Mouse (Mus musculus): ENCODE data around the gene Ercc8. TPM values are rescaled to one million over a fixed set of nuclear protein-coding genes. Genes with fewer than 3 reads are reported as not detected.
A peak's percentile ranks its signal among the peaks of the same experiment; 100 is the strongest.

The Ercc8 gene
- polyA plus RNA-seq, 1 experiment: 24.3 TPM

DNA sequence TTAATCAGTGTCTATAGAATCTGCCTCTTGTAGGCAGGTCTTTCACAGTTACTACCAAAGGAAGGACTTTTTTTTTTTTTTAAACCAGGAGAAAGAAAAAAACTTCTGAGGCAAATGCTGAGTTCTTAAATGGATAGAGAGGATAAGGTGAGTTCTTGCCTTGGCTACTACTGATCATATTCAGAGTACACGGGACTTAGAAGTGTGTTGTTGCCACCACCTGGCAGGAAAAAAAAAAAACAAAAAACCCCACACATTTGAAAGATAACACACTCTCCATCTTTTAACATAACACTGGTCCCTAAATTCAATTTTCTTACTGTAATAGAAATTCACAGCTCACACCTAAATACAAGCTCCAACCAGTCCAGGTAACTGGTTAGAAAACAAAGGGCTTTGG, 30.6 kb upstream of the Ercc8 start:
- TF ChIP-seq CTCF (IDR thresholded peaks at IDR 0.05; ENCODE audit: borderline replicate concordance, extremely low read depth, insufficient read depth, insufficient read length) (no peak), POLR2A (IDR thresholded peaks at IDR 0.05; ENCODE audit: borderline replicate concordance, extremely low read depth, insufficient read depth, insufficient read length, poor library complexity, severe bottlenecking) (no peak)
- DNase-seq (ENCODE audit: low read depth): no peak

GRCm38 (mm10) chr13:108129070-108129469, 29.5 kb upstream of the Ercc8 start:
- DNase-seq (ENCODE audit: low read depth): peak; percentile 33

DNA sequence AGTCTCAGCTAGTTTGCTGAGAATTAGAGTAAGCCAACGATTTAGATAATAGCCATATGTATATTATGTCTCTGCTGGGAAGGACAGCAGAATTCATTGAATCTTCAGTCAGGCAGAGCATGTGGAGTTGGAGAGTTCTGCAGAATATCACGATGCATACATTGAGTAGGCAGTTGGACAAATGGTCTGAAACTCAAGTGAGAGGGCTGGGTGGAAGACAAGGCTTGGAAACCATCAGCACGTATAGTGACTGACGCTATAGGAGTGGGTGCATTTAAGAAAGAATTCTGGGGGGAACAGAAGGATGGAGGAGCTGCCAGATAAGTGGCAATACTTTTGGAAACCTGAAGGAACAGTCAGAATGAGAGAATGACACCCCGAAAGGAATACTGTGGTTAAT, 27.8 kb upstream of the Ercc8 start:
- TF ChIP-seq CTCF (IDR thresholded peaks at IDR 0.05; ENCODE audit: borderline replicate concordance, extremely low read depth, insufficient read depth, insufficient read length) (no peak), POLR2A (IDR thresholded peaks at IDR 0.05; ENCODE audit: borderline replicate concordance, extremely low read depth, insufficient read depth, insufficient read length, poor library complexity, severe bottlenecking) (no peak)

More at GRCm38 (mm10) chr13:108129070-108129469, 29.5 kb upstream of the Ercc8 start:
- TF ChIP-seq CTCF (IDR thresholded peaks at IDR 0.05; ENCODE audit: borderline replicate concordance, extremely low read depth, insufficient read depth, insufficient read length): no peak

GRCm38 (mm10) chr13:108132031-108132819, 26.3 kb upstream of the Ercc8 start:
- TF ChIP-seq POLR2A (IDR thresholded peaks at IDR 0.05; ENCODE audit: borderline replicate concordance, extremely low read depth, insufficient read depth, insufficient read length, poor library complexity, severe bottlenecking): no peak
- TF ChIP-seq CTCF (IDR thresholded peaks at IDR 0.05; ENCODE audit: borderline replicate concordance, extremely low read depth, insufficient read depth, insufficient read length): no peak
- no peak for DNase-seq (ENCODE audit: low read depth)

More for the DNA sequence above, 27.8 kb upstream of the Ercc8 start:
- DNase-seq (ENCODE audit: low read depth): no peak

GRCm38 (mm10) chr13:108135617-108136016, 22.9 kb upstream of the Ercc8 start:
- TF ChIP-seq POLR2A (IDR thresholded peaks at IDR 0.05; ENCODE audit: borderline replicate concordance, extremely low read depth, insufficient read depth, insufficient read length, poor library complexity, severe bottlenecking) (no peak), CTCF (IDR thresholded peaks at IDR 0.05; ENCODE audit: borderline replicate concordance, extremely low read depth, insufficient read depth, insufficient read length) (no peak)
- DNase-seq (ENCODE audit: low read depth): peak; percentile 51

DNA sequence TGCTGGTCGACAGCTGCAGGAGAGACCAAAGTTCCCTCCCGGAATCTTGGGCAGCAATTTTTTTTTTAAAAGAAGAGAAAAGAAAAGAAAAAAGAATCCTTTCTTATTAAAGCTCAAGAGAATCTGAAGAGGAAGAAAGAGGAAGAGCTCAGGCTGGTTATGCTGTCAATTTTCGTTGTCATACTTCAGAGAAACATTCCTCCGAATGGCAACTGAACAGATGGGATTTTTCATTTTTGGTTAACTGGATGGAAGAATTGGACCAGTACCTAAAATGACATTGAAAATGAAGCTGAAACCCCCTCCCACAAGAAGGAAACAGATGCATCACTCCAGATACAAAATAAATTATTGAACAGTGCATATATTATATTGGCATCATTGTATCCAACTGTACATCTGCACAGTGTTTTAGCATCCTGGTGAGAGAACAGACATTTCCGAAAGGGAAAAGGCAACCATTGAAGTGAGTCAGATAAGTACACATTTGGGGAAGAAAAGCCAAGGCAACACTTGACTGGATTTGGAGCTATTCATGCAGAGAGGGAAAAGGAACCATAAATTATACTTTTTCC, 20.0 kb upstream of the Ercc8 start:
- no peak for DNase-seq (ENCODE audit: low read depth)
- TF ChIP-seq POLR2A (IDR thresholded peaks at IDR 0.05; ENCODE audit: borderline replicate concordance, extremely low read depth, insufficient read depth, insufficient read length, poor library complexity, severe bottlenecking) (no peak), CTCF (IDR thresholded peaks at IDR 0.05; ENCODE audit: borderline replicate concordance, extremely low read depth, insufficient read depth, insufficient read length) (no peak)

- TF ChIP-seq CTCF (IDR thresholded peaks at IDR 0.05; ENCODE audit: borderline replicate concordance, extremely low read depth, insufficient read depth, insufficient read length) (no peak), POLR2A (IDR thresholded peaks at IDR 0.05; ENCODE audit: borderline replicate concordance, extremely low read depth, insufficient read depth, insufficient read length, poor library complexity, severe bottlenecking) (no peak)
- DNase-seq (ENCODE audit: low read depth): no peak
Observed at GRCm38 (mm10) chr13:108144086-108144485, 14.4 kb upstream of the Ercc8 start.

- peak; percentile 51 for DNase-seq (ENCODE audit: low read depth)
- TF ChIP-seq CTCF (IDR thresholded peaks at IDR 0.05; ENCODE audit: borderline replicate concordance, extremely low read depth, insufficient read depth, insufficient read length) (peak; percentile 72; the same call in 1 of the 2 replicates), POLR2A (IDR thresholded peaks at IDR 0.05; ENCODE audit: borderline replicate concordance, extremely low read depth, insufficient read depth, insufficient read length, poor library complexity, severe bottlenecking) (no peak)
Observed at GRCm38 (mm10) chr13:108151782-108152181, 6.7 kb upstream of the Ercc8 start.

DNA sequence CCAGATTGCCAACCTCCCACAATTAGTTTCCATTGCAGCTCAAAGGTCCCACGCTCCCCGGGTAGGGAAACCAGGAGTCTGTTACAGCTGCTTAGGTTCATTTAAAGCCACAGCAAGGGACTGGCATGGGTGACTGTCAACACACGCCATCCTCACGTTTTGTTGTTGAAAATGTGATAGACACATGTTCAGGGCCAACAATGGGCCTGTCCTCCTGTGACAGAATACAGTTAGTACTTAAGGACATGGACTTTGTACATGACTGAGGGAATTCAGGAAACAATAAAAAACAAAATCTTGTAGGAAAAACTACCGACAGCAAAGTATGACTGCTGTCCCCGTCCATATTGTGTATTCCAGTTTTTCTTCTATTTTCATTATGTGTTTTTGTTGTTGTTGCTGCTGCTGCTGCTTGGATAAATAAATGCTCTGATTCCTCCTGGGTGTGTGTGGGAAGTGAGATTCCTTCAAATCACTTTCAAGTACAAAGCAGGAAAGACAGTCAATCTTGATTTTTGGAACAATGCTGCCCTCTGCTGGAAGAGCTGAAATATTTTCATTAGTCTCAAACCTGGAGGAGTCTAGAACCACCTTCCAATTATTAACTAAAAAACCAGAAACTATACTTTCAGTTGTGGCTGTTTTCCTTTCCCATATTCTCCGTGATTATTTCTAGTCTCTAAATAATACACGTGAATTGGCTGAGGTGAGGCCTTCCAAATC, 5.7 kb upstream of the Ercc8 start:
- peak; percentile 90 for DNase-seq (ENCODE audit: low read depth)

DNA sequence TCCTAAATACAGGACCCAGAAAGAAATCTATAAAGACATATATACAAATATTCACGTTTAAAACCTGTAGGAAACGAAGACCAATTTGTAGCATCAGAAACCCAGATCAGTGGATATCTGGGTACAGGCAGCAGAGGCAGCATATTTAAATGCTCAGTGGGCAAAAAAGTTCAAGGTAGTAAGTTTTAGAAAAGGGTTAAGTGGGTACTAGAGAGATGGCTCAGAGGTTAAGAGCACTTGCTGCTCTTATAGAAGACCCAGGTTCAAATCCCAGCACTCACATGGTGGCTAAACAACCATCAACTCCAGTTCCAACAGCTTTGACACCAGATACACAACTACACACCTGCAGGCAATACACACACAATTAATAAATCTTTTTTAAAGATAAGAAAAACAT, 1.4 kb upstream of the Ercc8 start:
- no peak for TF ChIP-seq CTCF (IDR thresholded peaks at IDR 0.05; ENCODE audit: borderline replicate concordance, extremely low read depth, insufficient read depth, insufficient read length)
- TF ChIP-seq POLR2A (IDR thresholded peaks at IDR 0.05; ENCODE audit: borderline replicate concordance, extremely low read depth, insufficient read depth, insufficient read length, poor library complexity, severe bottlenecking): no peak

More for the DNA sequence above, 5.7 kb upstream of the Ercc8 start:
- TF ChIP-seq CTCF (IDR thresholded peaks at IDR 0.05; ENCODE audit: borderline replicate concordance, extremely low read depth, insufficient read depth, insufficient read length) (peak; percentile 41), POLR2A (IDR thresholded peaks at IDR 0.05; ENCODE audit: borderline replicate concordance, extremely low read depth, insufficient read depth, insufficient read length, poor library complexity, severe bottlenecking) (no peak)

GRCm38 (mm10) chr13:108157732-108158464, 633 bp upstream of the Ercc8 start:
- DNase-seq (ENCODE audit: low read depth): no peak
- no peak for TF ChIP-seq POLR2A (IDR thresholded peaks at IDR 0.05; ENCODE audit: borderline replicate concordance, extremely low read depth, insufficient read depth, insufficient read length, poor library complexity, severe bottlenecking)
- TF ChIP-seq CTCF (IDR thresholded peaks at IDR 0.05; ENCODE audit: borderline replicate concordance, extremely low read depth, insufficient read depth, insufficient read length): no peak

More for the DNA sequence above, 1.4 kb upstream of the Ercc8 start:
- DNase-seq (ENCODE audit: low read depth): no peak

Measured in brain, embryonic 14.5 days (tissue).